Mouse (Mus musculus) CH12.LX (cell line): Measurements from ENCODE around the gene Ptprm. TPM values are rescaled to one million over a fixed set of nuclear protein-coding genes. Genes with fewer than 3 reads are reported as not detected.

Source experiments
- DNase-seq: peaks from one replicate; pipeline ENCODE4 v3.0.0-alpha.2; 2013; ENCODE audit errors: extremely low read depth
- H3K27ac ChIP-seq: 2 replicates; pipeline ENCODE4 v1.5.1; 2012; ENCODE audit warnings: low read depth, mild to moderate bottlenecking, control low read depth, moderate library complexity; ENCODE audit not compliant: insufficient read depth
- H3K27me3 ChIP-seq: replicated peaks from 2 replicates; pipeline ENCODE3; 2012; ENCODE audit warnings: inconsistent platforms
- H3K36me3 ChIP-seq, 2 experiments: replicated peaks in 1 of 2; 2 replicates each; pipeline versions ENCODE3 to v1.6.1; 2012; ENCODE audit warnings: inconsistent platforms in 1 of 2, low read length in 1 of 2, mild to moderate bottlenecking in 1 of 2, mixed read lengths in 1 of 2, moderate library complexity in 1 of 2; ENCODE audit not compliant: control insufficient read depth in 1 of 2, insufficient read depth in 1 of 2
- H3K4me1 ChIP-seq, 2 experiments: 2 replicates each; pipeline ENCODE4 v1.6.1; 2012; ENCODE audit warnings: inconsistent platforms in 1 of 2, moderate library complexity in 1 of 2; ENCODE audit not compliant: insufficient read depth in 2 of 2, control insufficient read depth in 1 of 2
- H3K4me2 ChIP-seq: 2 replicates; pipeline ENCODE4 v1.6.1; 2012; ENCODE audit warnings: low read depth, mild to moderate bottlenecking, control low read depth; ENCODE audit not compliant: poor library complexity, insufficient read depth, severe bottlenecking
- H3K4me3 ChIP-seq, 3 experiments: fragments of 150-350 bp in 1 of 3; sonication (generic) in 1 of 3; replicated peaks in 1 of 3; 2 replicates each; pipeline versions ENCODE3 to v1.5.1; 2011 to 2012; ENCODE audit warnings: low read depth in 2 of 3, low read length in 2 of 3, mild to moderate bottlenecking in 2 of 3, moderate library complexity in 2 of 3, control low read depth in 1 of 3, improper control_type of control experiment in 1 of 3, inconsistent platforms in 1 of 3, mixed read lengths in 1 of 3; ENCODE audit not compliant: poor library complexity in 1 of 3
- H3K79me2 ChIP-seq: replicated peaks from 2 replicates; pipeline ENCODE4 v1.6.1; 2012; ENCODE audit warnings: mild to moderate bottlenecking, moderate library complexity; ENCODE audit not compliant: control insufficient read depth, poor library complexity, insufficient read depth, severe bottlenecking; ENCODE audit errors: extremely low read depth
- H3K9ac ChIP-seq: 2 replicates; pipeline ENCODE4 v1.6.1; 2012; ENCODE audit warnings: low read depth, mild to moderate bottlenecking, control low read depth, moderate library complexity; ENCODE audit not compliant: insufficient read depth
- H3K9me3 ChIP-seq: replicated peaks from 2 replicates; pipeline ENCODE3; 2012; ENCODE audit warnings: low read length, inconsistent platforms, mixed read lengths
- BHLHE40 ChIP-seq: IDR thresholded peaks from 2 replicates; pipeline ENCODE4 v1.6.1; 2011; ENCODE audit warnings: mild to moderate bottlenecking, low read depth, low read length, improper control_type of control experiment
- CHD2 ChIP-seq: IDR thresholded peaks from 2 replicates; pipeline ENCODE4 v1.6.1; 2011; ENCODE audit warnings: low read length, improper control_type of control experiment
- EP300 ChIP-seq: IDR thresholded peaks from 2 replicates; pipeline ENCODE4 v1.6.1; 2011; ENCODE audit warnings: low read length, improper control_type of control experiment
- GABPA ChIP-seq: IDR thresholded peaks from 2 replicates; pipeline ENCODE4 v1.6.1; 2012; ENCODE audit warnings: low read depth, low read length, improper control_type of control experiment, inconsistent platforms; ENCODE audit not compliant: insufficient replicate concordance
- HCFC1 ChIP-seq: IDR thresholded peaks from 2 replicates; pipeline ENCODE4 v1.6.1; 2012; ENCODE audit warnings: low read depth, mild to moderate bottlenecking, inconsistent platforms, low read length, improper control_type of control experiment
- JUN ChIP-seq: IDR thresholded peaks from 2 replicates; pipeline ENCODE4 v1.6.1; 2011; ENCODE audit warnings: low read depth, mild to moderate bottlenecking, low read length, improper control_type of control experiment, moderate library complexity; ENCODE audit not compliant: insufficient read depth
- MAFK ChIP-seq: IDR thresholded peaks from 2 replicates; pipeline ENCODE4 v1.6.1; 2011; ENCODE audit warnings: low read length, improper control_type of control experiment; ENCODE audit not compliant: insufficient replicate concordance
- MAX ChIP-seq: IDR thresholded peaks from 2 replicates; pipeline ENCODE4 v1.6.1; 2011; ENCODE audit warnings: low read length, improper control_type of control experiment
- MAZ ChIP-seq: IDR thresholded peaks from 2 replicates; pipeline ENCODE4 v1.6.1; 2012; ENCODE audit warnings: low read depth, mild to moderate bottlenecking, inconsistent platforms, low read length, improper control_type of control experiment, moderate library complexity
- POLR2AphosphoS2 ChIP-seq: IDR thresholded peaks from 2 replicates; pipeline ENCODE4 v1.6.1; 2011; ENCODE audit warnings: low read depth, low read length, improper control_type of control experiment
- RAD21 ChIP-seq: IDR thresholded peaks from 2 replicates; pipeline ENCODE4 v1.6.1; 2011; ENCODE audit warnings: low read depth, mild to moderate bottlenecking, low read length, improper control_type of control experiment, moderate library complexity
- RCOR1 ChIP-seq: conservative IDR thresholded peaks from 2 replicates; pipeline ENCODE4 v1.6.1; 2012; ENCODE audit warnings: low read depth, mild to moderate bottlenecking, inconsistent platforms, low read length, improper control_type of control experiment
- SIN3A ChIP-seq: IDR thresholded peaks from 2 replicates; pipeline ENCODE4 v1.6.1; 2012; ENCODE audit warnings: low read length, improper control_type of control experiment, inconsistent platforms
- UBTF ChIP-seq: IDR thresholded peaks from 2 replicates; pipeline ENCODE4 v1.6.1; 2012; ENCODE audit warnings: low read depth, mild to moderate bottlenecking, inconsistent platforms, low read length, improper control_type of control experiment, moderate library complexity
- USF1 ChIP-seq: IDR thresholded peaks from 2 replicates; pipeline ENCODE4 v1.6.1; 2014; ENCODE audit warnings: low read depth, mild to moderate bottlenecking, inconsistent platforms, low read length, improper control_type of control experiment
- ZKSCAN1 ChIP-seq: IDR thresholded peaks from 2 replicates; pipeline ENCODE4 v1.6.1; 2012; ENCODE audit warnings: low read depth, inconsistent platforms, low read length, improper control_type of control experiment, borderline replicate concordance
- ZMIZ1 ChIP-seq: IDR thresholded peaks from 2 replicates; pipeline ENCODE4 v1.6.1; 2012; ENCODE audit warnings: low read depth, mild to moderate bottlenecking, inconsistent platforms, low read length, improper control_type of control experiment
- dilution Hi-C: fragments of 300-500 bp; cut with MboI; formaldehyde crosslinking; loops from 2 replicates; pipeline ENCODE4 v1.14.3; 2020; ENCODE audit warnings: low sequenced_read_pairs; ENCODE audit not compliant: extremely low pct_unique_long_range_greater_than_20kb, extremely low pct_ligation_motif_present
- in situ Hi-C: fragments of 300-500 bp; cut with MboI; formaldehyde crosslinking; loops from 3 replicates; pipeline ENCODE4 v1.14.3; 2019; ENCODE audit warnings: low sequenced_read_pairs, low pct_ligation_motif_present, low pct_unique_long_range_greater_than_20kb, mixed read lengths
- polyA plus RNA-seq: library from polyadenylated mRNA; unstranded; fragments of >175 nt; gene quantifications from 2 replicates; pipeline ENCODE4 v1.2.1, GENCODE M21; 2012; ENCODE audit warnings: low read depth; ENCODE audit not compliant: insufficient read length
- total RNA-seq, 2 experiments: library from RNA; depleted of rRNA; stranded (reverse); fragments of 300-350 nt in 1 of 2; fragments of >200 nt in 1 of 2; gene quantifications; 2 replicates each; pipeline ENCODE4 v1.2.3; 2012 to 2014

Gene Ptprm
- total and polyA plus RNA-seq, 3 experiments: not detected

- H3K36me3 ChIP-seq: no peaks in the 10 kb centered on the region
- dilution Hi-C loops: no loop called here
- H3K4me3 ChIP-seq: no peak overlapping the region
- H3K9ac ChIP-seq: no peak overlapping the region
- H3K4me1 ChIP-seq: no peaks in the 10 kb centered on the region
- H3K27me3 ChIP-seq: no peaks in the 10 kb centered on the region
- in situ Hi-C loops: no loop called here
- no peak overlapping the region for H3K27ac ChIP-seq
- no peaks in the 10 kb centered on the region for H3K79me2 ChIP-seq
- no peak overlapping the region for H3K4me2 ChIP-seq
- no peak for DNase-seq
- peaks cover 68% of the 10 kb centered on the region for H3K9me3 ChIP-seq
- TF ChIP-seq RCOR1 (no peak), SIN3A (no peak), ZMIZ1 (no peak), CHD2 (no peak), GABPA (no peak), JUN (no peak), MAX (no peak), ZKSCAN1 (no peak), POLR2AphosphoS2 (no peak), EP300 (no peak), MAFK (no peak), MAZ (no peak), HCFC1 (no peak)
- TF ChIP-seq, all 38 proteins: peak for 0
Measured at GRCm38 (mm10) chr17:67233063-67233462, 121.2 kb downstream of the Ptprm start.

GRCm38 (mm10) chr17:67226991-67227390 lies 127.3 kb downstream of the Ptprm start:
- in situ Hi-C loops: no loop called here
- dilution Hi-C loops: no loop called here
- DNase-seq: no peak
- H3K4me1 ChIP-seq: no peaks in the 10 kb centered on the region
- TF ChIP-seq JUN (no peak), USF1 (no peak)
- no peak overlapping the region for H3K4me2 ChIP-seq
- no peaks in the 10 kb centered on the region for H3K36me3 ChIP-seq
- H3K9me3 ChIP-seq: peaks cover 57% of the 10 kb centered on the region
- no peaks in the 10 kb centered on the region for H3K27me3 ChIP-seq
- no peak overlapping the region for H3K27ac ChIP-seq
- H3K79me2 ChIP-seq: no peaks in the 10 kb centered on the region
- H3K9ac ChIP-seq: no peak overlapping the region
- no peak overlapping the region for H3K4me3 ChIP-seq

GRCm38 (mm10) chr17:67215326-67215725 lies 138.9 kb downstream of the Ptprm start:
- Histone ChIP-seq H3K79me2 (no peaks in the 10 kb centered on the region), H3K4me1 (no peaks in the 10 kb centered on the region), H3K27ac (no peak overlapping the region), H3K9me3 (peaks cover 72% of the 10 kb centered on the region), H3K4me2 (no peak overlapping the region), H3K4me3 (no peak overlapping the region), H3K36me3 (no peaks in the 10 kb centered on the region), H3K27me3 (no peaks in the 10 kb centered on the region), H3K9ac (no peak overlapping the region)
- in situ Hi-C loops (no loop called here), dilution Hi-C loops (no loop called here)
- DNase-seq: no peak
- TF ChIP-seq BHLHE40 (no peak), UBTF (no peak), RAD21 (no peak), ZKSCAN1 (no peak), USF1 (no peak), MAZ (no peak)
